Mouse (Mus musculus) ovary, postnatal 10 days (tissue): ENCODE measurements around the gene Slc2a5.

Experiments
- DNase-seq: peaks from one replicate; pipeline ENCODE4 v3.0.0; 2022; ENCODE audit warnings: low spot score

Gene Slc2a5

GRCm38 (mm10) chr4:150119055-150119454 lies at the start of gene Slc2a5:
Slc2a5 (plus strand) TSS chr4:150119283.
- no peak for DNase-seq

GRCm38 (mm10) chr4:150070136-150070535 lies 48.9 kb upstream of the Slc2a5 start:
- no peak for DNase-seq

GRCm38 (mm10) chr4:150072416-150073101 lies 46.5 kb upstream of the Slc2a5 start:
- DNase-seq = no peak

GRCm38 (mm10) chr4:150073102-150073473 lies 46.0 kb upstream of the Slc2a5 start:
- no peak for DNase-seq

GRCm38 (mm10) chr4:150075350-150075749 lies 43.7 kb upstream of the Slc2a5 start:
- no peak for DNase-seq

- DNase-seq = no peak
Observed at GRCm38 (mm10) chr4:150076147-150076546, 42.9 kb upstream of the Slc2a5 start.

- DNase-seq = no peak
Observed at GRCm38 (mm10) chr4:150078646-150079045, 40.4 kb upstream of the Slc2a5 start.

GRCm38 (mm10) chr4:150079244-150079643 lies 39.8 kb upstream of the Slc2a5 start:
- DNase-seq = no peak

- no peak for DNase-seq
Observed at GRCm38 (mm10) chr4:150080330-150080967, 38.6 kb upstream of the Slc2a5 start.

GRCm38 (mm10) chr4:150085366-150085765 lies 33.7 kb upstream of the Slc2a5 start:
- no peak for DNase-seq

GRCm38 (mm10) chr4:150086841-150087160 lies 32.3 kb upstream of the Slc2a5 start:
- no peak for DNase-seq

GRCm38 (mm10) chr4:150087161-150087889 lies 31.8 kb upstream of the Slc2a5 start, which contains the start of gene Gpr157:
Gpr157 (plus strand) TSS chr4:150087365.
- peak; percentile 63 for DNase-seq

GRCm38 (mm10) chr4:150087890-150088530 lies 31.1 kb upstream of the Slc2a5 start:
- no peak for DNase-seq

- DNase-seq = no peak
Observed at GRCm38 (mm10) chr4:150089121-150089520, 30.0 kb upstream of the Slc2a5 start.

- no peak for DNase-seq
Observed at GRCm38 (mm10) chr4:150091887-150092582, 27.0 kb upstream of the Slc2a5 start.

- DNase-seq = no peak
Observed at GRCm38 (mm10) chr4:150092583-150092902, 26.5 kb upstream of the Slc2a5 start.

GRCm38 (mm10) chr4:150093560-150094462 lies 25.3 kb upstream of the Slc2a5 start:
- no peak for DNase-seq

- no peak for DNase-seq
Observed at GRCm38 (mm10) chr4:150094463-150094789, 24.7 kb upstream of the Slc2a5 start.

- no peak for DNase-seq
Observed at GRCm38 (mm10) chr4:150096309-150096708, 22.8 kb upstream of the Slc2a5 start.

GRCm38 (mm10) chr4:150097847-150098246 lies 21.2 kb upstream of the Slc2a5 start:
- DNase-seq = no peak

GRCm38 (mm10) chr4:150098880-150099279 lies 20.2 kb upstream of the Slc2a5 start:
- peak; percentile 39 for DNase-seq
